Mouse (Mus musculus) intestine, embryonic 15.5 days (tissue): ENCODE measurements around the gene Hdac7. TPM values are rescaled to one million over a fixed set of nuclear protein-coding genes. Genes with fewer than 3 reads are reported as not detected.
A peak's percentile ranks its signal among the peaks of the same experiment; 100 is the strongest.

Experiments
- ATAC-seq: fragments of 200-750 bp; cut with Nextera tagmentation; 2 replicates; pipeline ENCODE4 v1.8.0; 2017; ENCODE audit warnings: moderate TSS enrichment, moderate library complexity
- H3K27ac ChIP-seq: fragments of 300-500 bp; sonication (generic); 2 replicates; pipeline ENCODE4 v1.5.1; 2015; ENCODE audit warnings: mild to moderate bottlenecking, inconsistent platforms
- H3K27me3 ChIP-seq: fragments of 300-500 bp; sonication (generic); replicated peaks from 2 replicates; pipeline ENCODE4 v1.6.1; 2015; ENCODE audit warnings: inconsistent platforms
- H3K36me3 ChIP-seq: fragments of 300-500 bp; sonication (generic); 2 replicates; pipeline ENCODE4 v1.6.1; 2015; ENCODE audit warnings: inconsistent platforms
- H3K4me1 ChIP-seq: fragments of 300-500 bp; sonication (generic); replicated peaks from 2 replicates; pipeline ENCODE4 v1.6.1; 2015; ENCODE audit warnings: inconsistent platforms
- H3K4me2 ChIP-seq: fragments of 300-500 bp; sonication (generic); replicated peaks from 2 replicates; pipeline ENCODE4 v1.6.1; 2015; ENCODE audit warnings: mild to moderate bottlenecking, inconsistent platforms
- H3K4me3 ChIP-seq: fragments of 300-500 bp; sonication (generic); replicated peaks from 2 replicates; pipeline ENCODE4 v1.5.1; 2015; ENCODE audit warnings: inconsistent platforms
- H3K9ac ChIP-seq: fragments of 300-500 bp; sonication (generic); 2 replicates; pipeline ENCODE4 v1.6.1; 2015; ENCODE audit warnings: inconsistent platforms
- H3K9me3 ChIP-seq: fragments of 300-500 bp; sonication (generic); 2 replicates; pipeline ENCODE4 v1.6.1; 2016; ENCODE audit warnings: inconsistent platforms
- WGBS: fragments of 180-500 bp; shearing (Covaris S2); methylation state at CpG from one replicate; pipeline ENCODE4 v1.1.7; 2015; 5-methylcytosine and 5-hydroxymethylcytosine counted together
- polyA plus RNA-seq: library from polyadenylated mRNA; unstranded; fragments of >200 nt; fragmentation: Nextera tagmentation; extraction: Ambion mirVana; gene quantifications from 2 replicates; pipeline ENCODE4 v1.2.1, GENCODE M21; 2015

Gene Hdac7
- polyA plus RNA-seq, 1 experiment from 2014 or later: 18.0 TPM

- H3K27me3 ChIP-seq: no peaks in the 10 kb centered on the region
- ATAC-seq: no peak
- WGBS: 90% methylated on average over 4 of the region's 4 CpGs
Measured at GRCm38 (mm10) chr15:97748964-97749363, 95.3 kb downstream of the Hdac7 start.

GRCm38 (mm10) chr15:97748309-97748708 lies 96.0 kb downstream of the Hdac7 start:
- no peak for ATAC-seq
- no peaks in the 10 kb centered on the region for H3K9me3 ChIP-seq
- H3K4me2 ChIP-seq: no peak overlapping the region
- H3K4me3 ChIP-seq: no peak overlapping the region
- 71% methylated on average over 10 of the region's 10 CpGs for WGBS
- H3K27me3 ChIP-seq: no peaks in the 10 kb centered on the region
- no peaks in the 10 kb centered on the region for H3K36me3 ChIP-seq
- peaks cover 17% of the 10 kb centered on the region for H3K4me1 ChIP-seq
- H3K9ac ChIP-seq: no peak overlapping the region
- H3K27ac ChIP-seq: no peak overlapping the region

More at GRCm38 (mm10) chr15:97748964-97749363, 95.3 kb downstream of the Hdac7 start:
- Histone ChIP-seq H3K9ac (no peak overlapping the region), H3K4me2 (no peak overlapping the region), H3K9me3 (no peaks in the 10 kb centered on the region), H3K27ac (no peak overlapping the region), H3K4me3 (no peak overlapping the region), H3K4me1 (peaks cover 16% of the 10 kb centered on the region), H3K36me3 (no peaks in the 10 kb centered on the region)

GRCm38 (mm10) chr15:97747486-97747885 lies 96.8 kb downstream of the Hdac7 start:
- H3K27ac ChIP-seq: no peak overlapping the region
- no peaks in the 10 kb centered on the region for H3K36me3 ChIP-seq
- H3K4me2 ChIP-seq: no peak overlapping the region
- H3K27me3 ChIP-seq: no peaks in the 10 kb centered on the region
- no peaks in the 10 kb centered on the region for H3K9me3 ChIP-seq
- H3K9ac ChIP-seq: no peak overlapping the region
- H3K4me3 ChIP-seq: no peak overlapping the region
- no peak for ATAC-seq
- H3K4me1 ChIP-seq: peaks cover 17% of the 10 kb centered on the region
- 77% methylated on average over 4 of the region's 4 CpGs for WGBS

- Histone ChIP-seq H3K4me3 (no peak overlapping the region), H3K36me3 (no peaks in the 10 kb centered on the region), H3K9me3 (no peaks in the 10 kb centered on the region), H3K4me2 (no peak overlapping the region), H3K27me3 (no peaks in the 10 kb centered on the region), H3K9ac (no peak overlapping the region), H3K4me1 (peaks cover 17% of the 10 kb centered on the region), H3K27ac (no peak overlapping the region)
- WGBS: 93% methylated on average over 24 of the region's 24 CpGs
- no peak for ATAC-seq
Measured at GRCm38 (mm10) chr15:97746748-97747147, 97.6 kb downstream of the Hdac7 start.

GRCm38 (mm10) chr15:97746278-97746677 lies 98.0 kb downstream of the Hdac7 start:
- ATAC-seq: no peak
- 87% methylated on average over 10 of the region's 10 CpGs for whole genome bisulfite sequencing
- H3K9ac ChIP-seq: no peak overlapping the region

GRCm38 (mm10) chr15:97745331-97745730 lies 99.0 kb downstream of the Hdac7 start:
- H3K4me2 ChIP-seq: no peak overlapping the region
- no peak overlapping the region for H3K9ac ChIP-seq
- H3K36me3 ChIP-seq: no peaks in the 10 kb centered on the region
- peaks cover 9% of the 10 kb centered on the region for H3K4me1 ChIP-seq
- H3K27me3 ChIP-seq: no peaks in the 10 kb centered on the region
- no peak overlapping the region for H3K27ac ChIP-seq
- ATAC-seq: peak; percentile 29; the same call in 1 of the 2 replicates
- no peak overlapping the region for H3K4me3 ChIP-seq
- WGBS: 69% methylated on average over 10 of the region's 10 CpGs
- no peaks in the 10 kb centered on the region for H3K9me3 ChIP-seq

More at GRCm38 (mm10) chr15:97746278-97746677, 98.0 kb downstream of the Hdac7 start:
- Histone ChIP-seq H3K4me1 (peaks cover 17% of the 10 kb centered on the region), H3K4me3 (no peak overlapping the region), H3K36me3 (no peaks in the 10 kb centered on the region), H3K4me2 (no peak overlapping the region), H3K27me3 (no peaks in the 10 kb centered on the region), H3K9me3 (no peaks in the 10 kb centered on the region), H3K27ac (no peak overlapping the region)

GRCm38 (mm10) chr15:97744930-97745329 lies 99.4 kb downstream of the Hdac7 start:
- no peak overlapping the region for H3K9ac ChIP-seq
- no peaks in the 10 kb centered on the region for H3K9me3 ChIP-seq
- H3K36me3 ChIP-seq: no peaks in the 10 kb centered on the region
- 0 out of 2 replicates have a peak, but pooled peaks cover 5% of the 10 kb centered on the region for H3K4me1 ChIP-seq
- ATAC-seq: peak; percentile 54
- H3K27ac ChIP-seq: no peak overlapping the region
- H3K4me3 ChIP-seq: no peak overlapping the region
- H3K27me3 ChIP-seq: no peaks in the 10 kb centered on the region
- H3K4me2 ChIP-seq: no peak overlapping the region
- WGBS: 45% methylated on average over 10 of the region's 10 CpGs

GRCm38 (mm10) chr15:97743961-97744525 lies 100.3 kb downstream of the Hdac7 start:
- ATAC-seq: no peak

GRCm38 (mm10) chr15:97743210-97743609 lies 101.1 kb downstream of the Hdac7 start:
- H3K4me2 ChIP-seq: no peak overlapping the region
- no peak overlapping the region for H3K27ac ChIP-seq
- H3K4me1 ChIP-seq: 0 out of 2 replicates have a peak, but pooled peaks cover 5% of the 10 kb centered on the region
- WGBS: 83% methylated on average over 5 of the region's 5 CpGs
- H3K9ac ChIP-seq: no peak overlapping the region
- no peak overlapping the region for H3K4me3 ChIP-seq
- H3K36me3 ChIP-seq: no peaks in the 10 kb centered on the region
- no peaks in the 10 kb centered on the region for H3K9me3 ChIP-seq
- no peaks in the 10 kb centered on the region for H3K27me3 ChIP-seq
- ATAC-seq: no peak

More at GRCm38 (mm10) chr15:97743961-97744525, 100.3 kb downstream of the Hdac7 start:
- Histone ChIP-seq H3K27ac (no peak overlapping the region), H3K4me2 (no peak overlapping the region), H3K27me3 (no peaks in the 10 kb centered on the region), H3K36me3 (no peaks in the 10 kb centered on the region), H3K4me1 (0 out of 2 replicates have a peak, but pooled peaks cover 5% of the 10 kb centered on the region), H3K9ac (no peak overlapping the region), H3K9me3 (no peaks in the 10 kb centered on the region), H3K4me3 (no peak overlapping the region)
- 58% methylated on average over 12 of the region's 12 CpGs for WGBS

Other genes starting within 250 kb of the Hdac7 start
- gene Rpap3, start 138.7 kb downstream of the Hdac7 start, polyA plus RNA-seq: 19.8 and 24.0 TPM in 2 replicates
- gene Endou, start 113.2 kb downstream of the Hdac7 start, polyA plus RNA-seq: 0.09 and 0.21 TPM in 2 replicates
- gene Rapgef3, start 76.5 kb downstream of the Hdac7 start, polyA plus RNA-seq: 6.9 and 7.8 TPM in 2 replicates
- gene Slc48a1, start 66.0 kb downstream of the Hdac7 start, polyA plus RNA-seq: 23.9 and 25.1 TPM in 2 replicates
- 1.5 and 2.2 TPM in 2 replicates for gene Vdr, start 66.1 kb upstream of the Hdac7 start, polyA plus RNA-seq
- 39.3 and 44.4 TPM in 2 replicates for gene Tmem106c, start 119.7 kb upstream of the Hdac7 start, polyA plus RNA-seq
- 2.0 and 2.7 TPM in 2 replicates for gene Col2a1, start 160.2 kb upstream of the Hdac7 start, polyA plus RNA-seq
- 27.9 and 28.4 TPM in 2 replicates for gene Pfkm, start 248.1 kb upstream of the Hdac7 start, polyA plus RNA-seq
- gene Senp1, start 249.2 kb upstream of the Hdac7 start, polyA plus RNA-seq: 26.5 and 27.4 TPM in 2 replicates